Mouse (Mus musculus) cerebellum, adult 11-12 months (tissue): ENCODE measurements around the gene Prpf19.

ENCODE experiments used
- DNase-seq: peaks from one replicate; pipeline ENCODE4 v3.0.0; 2022

Gene Prpf19

DNA sequence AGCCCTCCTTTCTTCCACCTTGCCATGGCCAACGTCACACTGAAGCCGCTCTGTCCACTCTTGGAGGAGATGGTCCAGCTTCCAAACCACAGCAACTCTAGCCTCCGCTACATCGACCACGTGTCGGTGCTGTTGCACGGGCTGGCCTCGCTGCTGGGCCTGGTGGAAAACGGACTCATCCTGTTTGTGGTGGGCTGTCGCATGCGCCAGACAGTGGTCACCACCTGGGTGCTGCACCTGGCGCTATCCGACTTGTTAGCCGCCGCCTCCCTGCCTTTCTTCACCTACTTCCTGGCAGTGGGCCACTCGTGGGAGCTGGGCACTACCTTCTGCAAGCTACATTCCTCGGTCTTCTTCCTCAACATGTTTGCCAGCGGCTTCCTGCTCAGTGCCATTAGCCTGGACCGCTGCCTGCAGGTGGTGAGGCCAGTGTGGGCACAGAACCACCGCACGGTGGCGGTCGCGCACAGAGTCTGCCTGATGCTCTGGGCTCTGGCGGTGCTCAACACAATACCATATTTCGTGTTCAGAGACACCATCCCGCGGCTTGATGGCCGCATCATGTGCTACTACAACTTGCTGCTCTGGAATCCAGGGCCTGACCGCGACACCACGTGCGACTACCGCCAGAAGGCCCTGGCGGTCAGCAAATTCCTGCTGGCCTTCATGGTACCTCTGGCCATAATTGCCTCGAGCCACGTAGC is 45.2 kb downstream of the Prpf19 start:
- DNase-seq, result peak; percentile 85

DNA sequence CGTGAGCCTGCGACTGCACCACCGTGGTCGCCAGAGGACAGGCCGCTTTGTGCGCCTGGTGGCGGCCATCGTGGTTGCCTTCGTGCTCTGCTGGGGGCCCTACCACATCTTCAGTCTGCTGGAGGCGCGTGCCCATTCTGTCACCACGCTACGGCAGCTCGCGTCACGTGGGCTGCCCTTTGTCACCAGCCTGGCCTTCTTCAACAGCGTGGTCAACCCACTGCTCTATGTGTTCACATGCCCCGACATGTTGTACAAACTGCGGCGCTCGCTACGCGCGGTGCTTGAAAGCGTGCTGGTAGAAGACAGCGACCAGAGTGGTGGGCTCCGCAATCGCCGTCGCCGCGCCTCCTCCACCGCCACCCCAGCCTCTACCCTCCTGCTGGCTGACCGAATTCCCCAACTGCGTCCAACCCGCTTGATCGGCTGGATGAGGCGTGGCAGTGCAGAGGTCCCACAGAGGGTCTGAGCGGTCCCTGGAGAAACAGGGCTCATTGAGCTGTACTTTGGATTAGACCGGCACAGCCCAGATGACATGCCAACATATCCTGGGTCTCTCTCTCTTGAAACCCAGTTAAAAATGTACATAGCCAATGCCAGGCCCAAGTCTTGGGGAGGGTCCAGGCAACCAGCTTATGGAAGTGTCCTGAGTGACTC is 45.9 kb downstream of the Prpf19 start:
- no peak for DNase-seq

DNA sequence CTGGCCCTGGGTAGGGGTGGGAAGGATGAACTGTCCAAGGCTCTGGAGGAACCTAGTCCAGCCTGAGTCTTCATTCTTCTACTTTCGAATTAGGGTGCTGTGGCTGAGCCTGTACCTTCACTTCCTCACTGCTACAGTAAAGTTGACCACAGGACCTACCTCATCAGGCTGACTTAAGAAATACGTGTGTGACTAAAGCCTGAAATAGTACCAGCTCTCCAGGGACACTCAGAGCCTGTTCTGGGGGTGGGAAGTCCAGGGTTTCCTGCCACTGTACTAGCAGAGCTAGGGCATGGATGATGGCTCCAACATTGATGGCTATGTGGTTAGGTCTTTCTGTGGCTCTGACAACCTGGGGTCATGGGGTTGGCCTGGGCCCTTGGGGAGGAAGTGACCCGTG is 48.9 kb downstream of the Prpf19 start:
- no peak for DNase-seq

DNA sequence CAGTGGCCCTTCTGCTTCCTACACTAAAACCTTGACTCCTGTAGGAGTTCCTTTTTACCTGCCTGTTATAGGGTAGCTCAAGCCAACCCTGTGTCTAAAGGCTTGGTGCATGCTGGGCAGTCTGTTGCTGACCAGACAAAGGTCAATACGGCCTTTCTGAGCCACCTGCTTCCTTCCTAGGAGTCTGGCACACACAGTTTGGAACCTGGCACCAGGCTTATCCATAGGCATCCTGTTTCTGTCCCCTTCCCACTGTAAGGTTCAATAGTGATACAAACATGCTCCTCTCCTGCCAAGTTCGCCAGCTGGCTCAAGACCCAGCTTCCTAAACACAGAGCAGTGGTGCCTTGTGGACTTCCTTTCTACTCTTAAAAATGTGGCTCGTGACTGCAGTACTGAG is 51.5 kb downstream of the Prpf19 start:
- DNase-seq, result no peak

DNA sequence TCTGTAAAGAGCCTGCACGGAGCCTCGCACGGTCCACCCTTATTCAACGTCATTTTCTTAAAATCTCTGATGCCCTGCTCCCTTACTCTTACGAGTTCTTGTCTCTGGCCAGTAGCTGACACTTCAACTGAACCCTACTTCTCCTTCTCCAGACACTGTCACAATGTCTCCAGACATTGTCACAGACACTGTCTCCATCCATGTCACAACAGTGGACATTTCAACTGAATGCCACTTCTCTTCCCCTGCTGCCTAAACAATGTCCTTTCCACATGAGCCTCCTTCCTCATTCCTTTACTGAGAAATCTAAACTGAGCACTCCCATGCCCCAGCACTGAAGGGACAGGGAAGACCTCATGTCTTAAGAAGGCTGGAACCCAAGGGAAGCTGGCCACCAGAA is 52.2 kb downstream of the Prpf19 start:
- DNase-seq, result no peak

DNA sequence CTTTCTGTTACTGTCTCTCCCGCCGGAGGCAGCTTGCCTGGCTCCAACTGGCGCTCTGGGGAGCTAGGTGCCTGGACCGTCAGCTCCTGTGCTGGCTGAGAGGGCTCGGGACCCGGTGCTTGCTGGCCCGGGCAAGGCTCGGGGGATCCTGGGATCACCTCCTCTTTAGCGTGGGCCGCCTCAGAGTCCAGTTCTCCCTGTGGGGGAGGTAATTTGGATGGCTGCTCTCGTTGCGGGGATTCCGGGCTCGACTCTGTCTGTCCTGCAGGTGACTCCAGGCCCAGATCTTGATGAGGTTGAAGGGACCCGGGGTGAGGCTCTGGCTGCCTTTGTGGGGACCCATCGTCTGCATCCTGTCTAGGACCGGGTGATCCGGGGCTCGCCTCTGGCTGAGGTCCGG is 53.4 kb downstream of the Prpf19 start:
- DNase-seq, result peak; percentile 45

DNA sequence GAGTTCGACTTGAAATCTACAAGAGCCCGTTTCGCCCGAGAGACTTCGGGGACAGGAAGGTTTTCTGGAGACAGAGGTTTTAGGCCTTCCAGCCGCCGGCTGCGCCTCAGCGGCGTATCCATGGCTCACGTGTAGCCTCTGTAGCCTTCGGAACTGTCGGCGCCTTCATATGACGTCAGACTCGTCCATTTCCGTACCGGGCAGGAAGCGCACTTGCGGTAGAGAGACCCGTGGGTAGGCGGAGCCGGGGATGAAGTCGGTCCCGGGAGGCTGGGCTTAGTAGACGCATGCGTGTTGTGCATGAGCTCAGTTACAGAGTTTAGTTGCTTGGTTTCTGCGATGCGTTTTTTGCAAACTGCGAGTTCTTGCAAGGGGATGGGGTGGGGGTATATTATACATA is 54.1 kb downstream of the Prpf19 start, which contains the start of gene Ccdc86:
TSS of gene Ccdc86 (minus strand) at position 155 of the 400 bp plus-strand sequence.
- peak; percentile 95 for DNase-seq

DNA sequence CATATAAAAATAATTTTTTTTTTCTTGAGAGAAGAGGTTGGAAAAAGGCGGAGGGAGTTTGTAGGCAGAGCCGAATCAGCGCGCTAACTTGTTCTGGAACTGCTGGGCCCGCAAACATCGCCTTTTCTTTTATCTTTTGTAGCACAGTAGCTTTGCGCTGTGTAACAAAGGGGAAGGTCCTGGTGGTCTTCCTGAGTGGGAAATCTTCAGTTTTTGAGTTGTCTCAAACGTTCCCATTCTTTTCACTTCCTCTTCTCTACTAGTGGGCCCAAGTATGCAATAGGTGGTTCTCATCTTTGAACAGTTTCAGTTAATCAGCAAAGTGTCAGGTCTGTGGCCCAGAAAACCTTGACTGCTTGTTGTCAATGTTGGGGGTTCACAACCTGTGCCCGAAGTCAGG is 54.5 kb downstream of the Prpf19 start:
- DNase-seq, result no peak

DNA sequence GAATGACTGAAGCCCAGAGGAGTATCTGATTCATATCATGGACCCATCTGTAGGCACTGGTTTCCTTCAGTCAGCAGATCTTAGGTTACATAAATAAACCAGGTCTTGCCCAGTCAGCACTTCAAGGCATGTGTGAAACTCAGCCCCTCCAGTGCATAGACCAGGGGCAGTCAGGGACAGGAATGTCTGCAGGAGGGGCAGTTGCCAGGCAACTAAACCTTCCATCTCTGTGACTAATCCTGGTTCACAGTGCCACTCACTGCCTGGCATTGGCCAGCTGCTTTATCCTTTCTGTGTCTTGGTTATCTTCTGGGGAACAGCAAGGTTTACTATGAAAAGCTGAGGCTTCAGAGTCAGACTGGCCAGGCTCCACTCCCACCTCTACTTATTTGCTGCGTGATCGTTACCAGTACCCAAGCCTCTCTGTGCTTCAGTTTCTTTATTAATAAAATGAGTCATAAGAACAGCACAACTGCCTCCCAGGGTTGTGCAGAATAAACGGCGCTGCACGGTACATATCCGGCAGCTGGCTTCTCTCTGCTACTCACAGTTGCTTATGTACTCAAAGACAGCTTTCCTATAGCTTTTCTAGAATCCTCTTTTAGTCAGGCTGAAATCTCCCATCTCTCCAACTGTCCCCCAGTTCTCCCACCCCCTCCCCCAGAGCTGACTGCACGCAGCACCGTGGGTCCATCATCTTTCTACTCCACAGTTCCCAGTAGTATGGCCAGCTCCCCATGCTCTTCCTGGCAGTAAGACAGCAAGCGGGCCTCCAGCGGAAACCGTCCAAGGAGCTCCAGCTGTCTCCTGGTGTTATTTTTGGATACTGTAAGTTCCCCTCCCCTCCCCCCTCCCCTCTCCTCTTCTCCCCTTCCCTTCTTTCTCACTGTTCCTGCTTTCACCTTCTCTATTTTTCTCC is 57.2 kb downstream of the Prpf19 start:
- no peak for DNase-seq
